Mouse (Mus musculus) embryo, embryonic 11.5 days (tissue): ENCODE measurements around the gene Cbr3.

Source experiments
- DNase-seq: peaks from one replicate; pipeline ENCODE4 v3.0.0-alpha.2; 2012; ENCODE audit warnings: low read depth, low spot score

Cbr3 gene

GRCm38 (mm10) chr16:93711411-93712188 lies 28.6 kb downstream of the Cbr3 start, which contains the start of gene Dop1b:
Gene Dop1b (plus strand): TSS chr16:93711904.
- DNase-seq = peak; percentile 96

GRCm38 (mm10) chr16:93712189-93712885 lies 29.3 kb downstream of the Cbr3 start:
- DNase-seq = peak; percentile 22

- no peak for DNase-seq
Measured at GRCm38 (mm10) chr16:93712966-93713365, 30.0 kb downstream of the Cbr3 start.

- DNase-seq = no peak
Measured at GRCm38 (mm10) chr16:93714426-93714825, 31.4 kb downstream of the Cbr3 start.

- DNase-seq = no peak
Measured at GRCm38 (mm10) chr16:93715826-93716225, 32.8 kb downstream of the Cbr3 start.

- DNase-seq = no peak
Measured at GRCm38 (mm10) chr16:93717299-93717703, 34.3 kb downstream of the Cbr3 start.

- DNase-seq = no peak
Measured at GRCm38 (mm10) chr16:93721771-93722170, 38.8 kb downstream of the Cbr3 start.

GRCm38 (mm10) chr16:93722476-93722875 lies 39.5 kb downstream of the Cbr3 start:
- DNase-seq = no peak

GRCm38 (mm10) chr16:93725417-93726144 lies 42.6 kb downstream of the Cbr3 start:
- no peak for DNase-seq

- no peak for DNase-seq
Measured at GRCm38 (mm10) chr16:93726186-93726585, 43.2 kb downstream of the Cbr3 start.

GRCm38 (mm10) chr16:93728676-93729075 lies 45.7 kb downstream of the Cbr3 start:
- DNase-seq = no peak

- no peak for DNase-seq
Measured at GRCm38 (mm10) chr16:93729801-93730721, 47.0 kb downstream of the Cbr3 start.

GRCm38 (mm10) chr16:93731310-93731709 lies 48.3 kb downstream of the Cbr3 start:
- DNase-seq = no peak

GRCm38 (mm10) chr16:93732875-93733569 lies 50.0 kb downstream of the Cbr3 start:
- no peak for DNase-seq

- DNase-seq = no peak
Measured at GRCm38 (mm10) chr16:93739251-93739650, 56.2 kb downstream of the Cbr3 start.
